Mouse (Mus musculus) liver, adult 2 months (tissue): ENCODE data around the gene Nol4l.

Experiments used
- CTCF ChIP-seq: fragments of 200-500 bp; IDR thresholded peaks from 2 replicates; pipeline ENCODE4 v1.5.1; 2011; ENCODE audit warnings: low read depth, low read length, control low read depth
- POLR2A ChIP-seq: fragments of 200-500 bp; IDR thresholded peaks from 2 replicates; pipeline ENCODE4 v1.6.1; 2011; ENCODE audit warnings: low read length, control low read depth; ENCODE audit not compliant: insufficient read depth; ENCODE audit errors: extremely low read depth

DNA sequence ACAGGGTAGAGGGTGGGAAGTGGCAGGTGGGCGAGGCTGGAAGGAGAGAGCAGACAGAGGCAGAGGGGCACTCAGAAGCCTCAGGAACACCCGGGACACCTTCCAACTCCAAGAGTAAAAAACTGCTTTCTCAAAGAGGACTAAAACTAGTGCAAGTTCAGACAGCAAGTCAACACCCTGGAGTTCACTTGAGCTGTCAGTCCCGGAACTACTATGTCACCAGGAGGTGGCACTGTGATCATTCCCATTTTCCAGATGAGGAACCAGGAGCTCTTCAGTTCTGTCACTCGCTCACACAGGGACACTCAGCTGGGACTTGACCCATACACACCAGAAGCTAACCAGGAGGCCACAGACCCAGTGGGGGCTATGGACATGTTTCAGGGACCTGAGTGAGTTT lies 30.6 kb downstream of the Nol4l start:
- TF ChIP-seq CTCF, result peak; percentile 54
- no peak for TF ChIP-seq POLR2A
